Mouse (Mus musculus): ENCODE results near the gene Gm5105. TPM values are rescaled to one million over a fixed set of nuclear protein-coding genes. Genes with fewer than 3 reads are reported as not detected.

Gm5105 gene
- polyA plus RNA-seq, 1 experiment: not detected

GRCm38 (mm10) chr3:138071476-138072073, 4.4 kb upstream of the Gm5105 start:
- Histone ChIP-seq H3K27me3 (ENCODE audit: control insufficient read depth, insufficient read depth, low read length) (no peaks in the 10 kb centered on the region), H3K36me3 (ENCODE audit: control insufficient read depth, insufficient read depth, low read length) (no peaks in the 10 kb centered on the region), H3K4me1 (replicated peaks; ENCODE audit: control insufficient read depth, insufficient read depth, low read length) (no peaks in the 10 kb centered on the region), H3K27ac (ENCODE audit: control insufficient read depth, insufficient read depth, low read length) (no peak overlapping the region), H3K4me3 (ENCODE audit: control insufficient read depth, insufficient read depth, low read length) (no peak overlapping the region)
- 93% methylated on average over 10 of the region's 10 CpGs for WGBS
- DNase-seq: no peak
- TF ChIP-seq CTCF (IDR thresholded peaks at IDR 0.05; ENCODE audit: borderline replicate concordance, control insufficient read depth, extremely low read depth, insufficient read depth, low read length, poor library complexity) (no peak), POLR2A (IDR thresholded peaks at IDR 0.05; ENCODE audit: control insufficient read depth, extremely low read depth, insufficient read depth, low read length, poor library complexity) (no peak)

DNA sequence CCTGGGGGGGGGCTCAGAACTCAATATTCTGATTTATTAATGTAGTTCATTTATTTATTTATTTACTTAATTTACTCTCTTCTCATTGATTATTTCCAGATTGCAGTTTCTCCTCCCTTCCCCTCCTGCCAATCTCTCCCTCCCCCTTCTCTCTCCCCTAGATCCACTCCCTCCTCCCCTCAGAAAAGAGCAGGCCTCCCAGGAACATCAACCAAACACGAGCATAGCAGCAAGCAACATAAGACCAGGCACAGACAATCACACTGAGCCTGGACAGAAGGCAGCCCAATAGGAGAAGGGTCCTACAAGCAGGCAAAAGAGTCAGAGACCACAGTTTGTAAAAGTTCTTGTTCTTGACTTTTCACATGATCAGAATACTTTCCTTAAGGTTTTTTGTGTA, 3.8 kb upstream of the Gm5105 start:
- DNase-seq: no peak
- H3K4me3 ChIP-seq (ENCODE audit: control insufficient read depth, insufficient read depth, low read length): no peak overlapping the region
- 81% methylated on average over 1 of the region's 1 CpGs for WGBS
- TF ChIP-seq CTCF (IDR thresholded peaks at IDR 0.05; ENCODE audit: borderline replicate concordance, control insufficient read depth, extremely low read depth, insufficient read depth, low read length, poor library complexity) (no peak), POLR2A (IDR thresholded peaks at IDR 0.05; ENCODE audit: control insufficient read depth, extremely low read depth, insufficient read depth, low read length, poor library complexity) (no peak)
- no peaks in the 10 kb centered on the region for H3K4me1 ChIP-seq (replicated peaks; ENCODE audit: control insufficient read depth, insufficient read depth, low read length)
- no peaks in the 10 kb centered on the region for H3K27me3 ChIP-seq (ENCODE audit: control insufficient read depth, insufficient read depth, low read length)
- no peak overlapping the region for H3K27ac ChIP-seq (ENCODE audit: control insufficient read depth, insufficient read depth, low read length)
- H3K36me3 ChIP-seq (ENCODE audit: control insufficient read depth, insufficient read depth, low read length): no peaks in the 10 kb centered on the region

DNA sequence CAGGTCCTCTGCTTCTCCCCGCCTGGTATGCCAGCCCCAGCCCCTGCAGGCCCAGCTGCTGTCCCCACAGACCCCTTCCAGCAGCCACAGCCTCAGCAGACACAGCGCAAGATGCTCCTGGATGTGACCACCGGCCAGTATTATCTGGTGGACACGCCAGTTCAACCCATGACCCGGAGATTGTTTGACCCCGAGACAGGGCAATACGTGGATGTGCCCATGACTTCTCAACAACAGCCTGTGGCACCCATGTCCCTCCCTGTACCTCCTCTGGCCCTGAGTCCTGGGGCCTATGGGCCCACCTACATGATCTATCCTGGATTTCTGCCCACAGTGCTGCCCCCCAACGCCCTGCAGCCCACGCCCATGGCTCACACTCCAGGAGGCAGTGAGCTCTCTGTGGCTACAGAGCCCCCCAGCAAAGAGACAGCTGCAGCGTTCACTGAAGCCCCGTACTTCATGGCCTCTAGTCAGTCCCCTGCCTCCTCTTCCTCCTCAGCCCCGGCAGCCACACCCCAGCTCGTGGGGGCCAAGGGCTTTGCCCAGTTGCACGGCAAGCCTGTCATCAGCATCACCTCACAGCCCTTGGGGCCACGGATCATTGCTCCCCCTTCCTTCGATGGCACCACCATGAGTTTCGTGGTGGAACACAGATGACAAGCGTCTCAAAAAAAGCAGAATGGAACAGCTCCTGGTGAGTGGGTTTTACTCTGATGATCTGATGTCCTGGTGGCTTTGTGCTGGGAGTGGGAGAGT, 2.7 kb upstream of the Gm5105 start:
- no peak for DNase-seq
- Histone ChIP-seq H3K27me3 (ENCODE audit: control insufficient read depth, insufficient read depth, low read length) (no peaks in the 10 kb centered on the region), H3K36me3 (ENCODE audit: control insufficient read depth, insufficient read depth, low read length) (no peaks in the 10 kb centered on the region), H3K27ac (ENCODE audit: control insufficient read depth, insufficient read depth, low read length) (no peak overlapping the region), H3K4me3 (ENCODE audit: control insufficient read depth, insufficient read depth, low read length) (no peak overlapping the region), H3K4me1 (replicated peaks; ENCODE audit: control insufficient read depth, insufficient read depth, low read length) (no peaks in the 10 kb centered on the region)
- 89% methylated on average over 18 of the region's 18 CpGs for WGBS
- TF ChIP-seq POLR2A (IDR thresholded peaks at IDR 0.05; ENCODE audit: control insufficient read depth, extremely low read depth, insufficient read depth, low read length, poor library complexity): no peak

DNA sequence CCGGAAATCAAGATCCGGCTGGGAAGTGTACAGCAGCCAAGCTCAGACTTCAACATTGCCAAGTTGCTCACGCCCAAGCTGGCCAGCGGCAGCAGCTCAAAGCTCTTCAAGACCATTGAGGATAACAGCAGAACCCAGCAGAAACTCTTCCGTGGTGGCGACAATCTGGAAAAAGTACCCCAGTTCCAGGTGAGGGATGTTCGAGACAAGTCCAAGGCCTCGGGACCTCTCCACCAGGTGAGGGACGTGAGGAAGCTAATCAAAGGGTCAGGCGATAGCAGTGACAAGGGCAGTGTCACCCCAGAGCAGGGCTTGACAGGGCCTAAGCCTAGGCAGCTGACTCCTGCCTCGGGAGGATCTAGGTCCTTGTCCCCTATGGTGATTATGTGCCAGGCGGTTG, 915 bp upstream of the Gm5105 start:
- Histone ChIP-seq H3K36me3 (ENCODE audit: control insufficient read depth, insufficient read depth, low read length) (no peaks in the 10 kb centered on the region), H3K27me3 (ENCODE audit: control insufficient read depth, insufficient read depth, low read length) (no peaks in the 10 kb centered on the region), H3K4me1 (replicated peaks; ENCODE audit: control insufficient read depth, insufficient read depth, low read length) (no peaks in the 10 kb centered on the region), H3K4me3 (ENCODE audit: control insufficient read depth, insufficient read depth, low read length) (no peak overlapping the region), H3K27ac (ENCODE audit: control insufficient read depth, insufficient read depth, low read length) (no peak overlapping the region)
- no peak for DNase-seq
- no peak for TF ChIP-seq CTCF (IDR thresholded peaks at IDR 0.05; ENCODE audit: borderline replicate concordance, control insufficient read depth, extremely low read depth, insufficient read depth, low read length, poor library complexity)
- no peak for TF ChIP-seq POLR2A (IDR thresholded peaks at IDR 0.05; ENCODE audit: control insufficient read depth, extremely low read depth, insufficient read depth, low read length, poor library complexity)
- 95% methylated on average over 12 of the region's 12 CpGs for WGBS

DNA sequence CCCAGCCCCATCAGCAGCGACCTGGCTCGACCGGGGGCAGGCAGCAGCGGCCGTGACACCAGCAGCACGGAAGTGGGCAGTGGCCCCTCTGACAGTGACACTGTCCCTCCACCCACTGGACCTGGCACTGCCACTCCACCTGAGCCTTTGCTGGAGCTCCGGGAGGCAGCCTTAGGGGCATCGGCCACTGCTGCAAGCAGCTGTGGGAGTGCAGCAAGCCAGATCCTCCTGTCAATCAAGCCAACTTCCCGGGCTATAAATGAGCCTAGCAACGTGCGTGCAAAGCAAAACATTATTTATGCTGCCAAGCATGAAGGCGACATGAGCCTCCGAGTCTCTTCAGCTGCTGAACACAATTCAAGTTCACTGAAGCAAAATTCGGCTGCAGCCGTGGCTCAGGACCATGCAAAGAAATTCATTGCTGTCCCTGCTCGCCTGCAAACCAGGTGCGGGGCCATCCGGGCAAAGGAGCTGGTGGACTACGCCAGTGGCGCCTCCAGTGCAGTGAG, 786 bp downstream of the Gm5105 start:
- WGBS: 84% methylated on average over 20 of the region's 20 CpGs
- no peaks in the 10 kb centered on the region for H3K4me1 ChIP-seq (replicated peaks; ENCODE audit: control insufficient read depth, insufficient read depth, low read length)
- no peaks in the 10 kb centered on the region for H3K36me3 ChIP-seq (ENCODE audit: control insufficient read depth, insufficient read depth, low read length)
- TF ChIP-seq POLR2A (IDR thresholded peaks at IDR 0.05; ENCODE audit: control insufficient read depth, extremely low read depth, insufficient read depth, low read length, poor library complexity) (no peak), CTCF (IDR thresholded peaks at IDR 0.05; ENCODE audit: borderline replicate concordance, control insufficient read depth, extremely low read depth, insufficient read depth, low read length, poor library complexity) (no peak)
- H3K27ac ChIP-seq (ENCODE audit: control insufficient read depth, insufficient read depth, low read length): no peak overlapping the region
- DNase-seq: no peak
- no peak overlapping the region for H3K4me3 ChIP-seq (ENCODE audit: control insufficient read depth, insufficient read depth, low read length)
- H3K27me3 ChIP-seq (ENCODE audit: control insufficient read depth, insufficient read depth, low read length): no peaks in the 10 kb centered on the region

- WGBS: 91% methylated on average over 16 of the region's 16 CpGs
- H3K27me3 ChIP-seq (ENCODE audit: control insufficient read depth, insufficient read depth, low read length): no peaks in the 10 kb centered on the region
- no peak overlapping the region for H3K4me3 ChIP-seq (ENCODE audit: control insufficient read depth, insufficient read depth, low read length)
- no peak for TF ChIP-seq POLR2A (IDR thresholded peaks at IDR 0.05; ENCODE audit: control insufficient read depth, extremely low read depth, insufficient read depth, low read length, poor library complexity)
- TF ChIP-seq CTCF (IDR thresholded peaks at IDR 0.05; ENCODE audit: borderline replicate concordance, control insufficient read depth, extremely low read depth, insufficient read depth, low read length, poor library complexity): no peak
- no peaks in the 10 kb centered on the region for H3K4me1 ChIP-seq (replicated peaks; ENCODE audit: control insufficient read depth, insufficient read depth, low read length)
- no peaks in the 10 kb centered on the region for H3K36me3 ChIP-seq (ENCODE audit: control insufficient read depth, insufficient read depth, low read length)
- no peak overlapping the region for H3K27ac ChIP-seq (ENCODE audit: control insufficient read depth, insufficient read depth, low read length)
- DNase-seq: no peak
These were observed 1.3 kb downstream of the Gm5105 start for GRCm38 (mm10) chr3:138065930-138066329.
